Mouse (Mus musculus): Measurements from ENCODE around the gene Syne1.
A peak's percentile ranks its signal among the peaks of the same experiment; 100 is the strongest.

GRCm38 (mm10) chr10:5369599-5369998, 181.7 kb downstream of the Syne1 start:
- no peak for TF ChIP-seq MAX (IDR thresholded peaks at IDR 0.05; ENCODE audit: low read depth)
- TF ChIP-seq POLR2A (IDR thresholded peaks at IDR 0.05; ENCODE audit: insufficient read length, low read depth): no peak
- peak in 1 of 3 experiments; percentile 49 for TF ChIP-seq MYOG (IDR thresholded peaks at IDR 0.05; ENCODE audit: control insufficient read depth in 1 of 3, insufficient read depth in 1 of 3, insufficient read length in 2 of 3, low read depth in 2 of 3)
- no peak for TF ChIP-seq TCF3 (IDR thresholded peaks at IDR 0.05; ENCODE audit: insufficient read length, low read depth)
- TF ChIP-seq USF1 (IDR thresholded peaks at IDR 0.05; ENCODE audit: low read depth): no peak
- no peak for TF ChIP-seq E2F4 (IDR thresholded peaks at IDR 0.05; ENCODE audit: insufficient read depth)
- no peak for TF ChIP-seq TCF12 (IDR thresholded peaks at IDR 0.05; ENCODE audit: insufficient read depth, poor library complexity, severe bottlenecking)
- no peak for TF ChIP-seq POLR2AphosphoS2 (IDR thresholded peaks at IDR 0.05; ENCODE audit: insufficient read length, low read depth)

Measured in myocyte (in vitro differentiated cells).